Comparison of ENCODE assay signal across 26 mouse cellular contexts in the genomic region with DNA sequence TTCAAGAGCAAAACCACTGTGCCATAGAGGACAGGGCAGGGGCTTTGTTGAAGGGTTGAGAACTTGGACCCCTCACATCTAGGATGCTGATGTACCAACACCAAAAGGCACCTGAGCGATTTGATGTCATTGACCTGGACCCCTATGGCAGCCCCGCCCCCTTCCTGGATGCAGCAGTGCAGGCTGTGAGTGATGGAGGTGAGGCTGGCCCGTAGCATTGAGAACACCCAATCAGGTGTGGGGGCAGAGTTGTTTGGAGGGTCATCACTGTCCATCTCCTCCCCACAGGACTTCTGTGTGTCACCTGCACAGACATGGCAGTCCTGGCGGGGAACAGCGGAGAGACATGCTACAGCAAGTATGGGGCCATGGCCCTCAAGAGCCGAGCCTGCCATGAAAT. TPM values are rescaled to one million over a fixed set of nuclear protein-coding genes. Genes with fewer than 3 reads are reported as not detected.
"Had no signal": no experiment of that assay in that cellular context is flagged by ENCODE, and none has a peak within 500 bp of the region (broad histone marks: within the 10 kb centered on the region; RNA-seq: fewer than 3 reads in every experiment).

No protein-coding gene starts in this region.

- H3K4me3 ChIP-seq: embryonic facial prominence, embryonic 10.5 days; embryonic facial prominence, embryonic 12.5 days; embryonic facial prominence, embryonic 13.5 days; embryonic facial prominence, embryonic 15.5 days; erythroblast, embryonic 14.5 days; forebrain, embryonic 10.5 days; forebrain, embryonic 12.5 days; forebrain, embryonic 13.5 days; forebrain, embryonic 15.5 days; gastrocnemius, adult 2 months; heart, adult 2 months; heart, embryonic 10.5 days had no signal

- H3K4me2 ChIP-seq: embryonic facial prominence, embryonic 12.5 days; embryonic facial prominence, embryonic 13.5 days; embryonic facial prominence, embryonic 15.5 days; forebrain, embryonic 12.5 days; forebrain, embryonic 13.5 days; forebrain, embryonic 15.5 days had no signal

- DNase-seq: cerebellum, adult 2 months; cerebellum, adult 8-10 months; cerebellum, adult 9-10 months; cerebellum, adult 9-11 months; cerebellum, postnatal 14 days; cerebellum, postnatal 36 days; embryo, embryonic 11 days; forebrain, postnatal 0 days; gastrocnemius, adult 2 months; gastrocnemius, postnatal 10 days; gastrocnemius, postnatal 14 days; gastrocnemius, postnatal 36 days; heart, adult 18-20 months; heart, adult 2 months had no signal

- H3K9me3 ChIP-seq: embryonic facial prominence, embryonic 10.5 days; embryonic facial prominence, embryonic 12.5 days; embryonic facial prominence, embryonic 13.5 days; embryonic facial prominence, embryonic 15.5 days; forebrain, embryonic 10.5 days; forebrain, embryonic 12.5 days; forebrain, embryonic 13.5 days; forebrain, embryonic 15.5 days; heart, embryonic 10.5 days had no signal

- H3K27ac ChIP-seq: embryonic facial prominence, embryonic 10.5 days; embryonic facial prominence, embryonic 12.5 days; embryonic facial prominence, embryonic 13.5 days; embryonic facial prominence, embryonic 15.5 days; forebrain, embryonic 10.5 days; forebrain, embryonic 12.5 days; forebrain, embryonic 13.5 days; forebrain, embryonic 15.5 days; gastrocnemius, adult 2 months; heart, adult 2 months; heart, embryonic 10.5 days had no signal

- H3K9ac ChIP-seq: embryonic facial prominence, embryonic 12.5 days; embryonic facial prominence, embryonic 13.5 days; embryonic facial prominence, embryonic 15.5 days; forebrain, embryonic 12.5 days; forebrain, embryonic 13.5 days; forebrain, embryonic 15.5 days; forebrain, postnatal 0 days had no signal

- H3K27me3 ChIP-seq: embryonic facial prominence, embryonic 12.5 days; embryonic facial prominence, embryonic 13.5 days; embryonic facial prominence, embryonic 15.5 days; forebrain, embryonic 13.5 days; forebrain, embryonic 15.5 days had no signal

- ATAC-seq: forebrain, embryonic 13.5 days; forebrain, embryonic 14.5 days; forebrain, embryonic 15.5 days; forebrain, embryonic 16.5 days; forebrain, postnatal 0 days had no signal

RNA-seq across cellular contexts. Expression of a gene that starts 27.7 kb away (rescaled TPM):
- total RNA-seq: forebrain, postnatal 0 days had no signal
